Mouse (Mus musculus) cerebellum, adult 2 months (tissue): ENCODE data around the gene Enpp7. TPM values are rescaled to one million over a fixed set of nuclear protein-coding genes. Genes with fewer than 3 reads are reported as not detected.

ENCODE experiments used
- DNase-seq, 2 experiments: peaks; one replicate each; pipeline ENCODE4 v3.0.0; 2021
- H3K27ac ChIP-seq: fragments of 200-500 bp; 2 replicates; pipeline ENCODE4 v1.5.1; 2012; ENCODE audit warnings: low read length, control low read depth, inconsistent platforms; ENCODE audit not compliant: insufficient read depth
- H3K27me3 ChIP-seq: fragments of 200-500 bp; 2 replicates; pipeline ENCODE4 v1.6.1; 2012; ENCODE audit warnings: inconsistent platforms, mild to moderate bottlenecking, low read length, moderate library complexity; ENCODE audit not compliant: control insufficient read depth, insufficient read depth
- H3K4me1 ChIP-seq: fragments of 200-500 bp; 2 replicates; pipeline ENCODE4 v1.6.1; 2011; ENCODE audit warnings: low read length; ENCODE audit not compliant: control insufficient read depth, insufficient read depth
- H3K4me3 ChIP-seq: fragments of 200-500 bp; replicated peaks from 2 replicates; pipeline ENCODE3; 2011; ENCODE audit warnings: mild to moderate bottlenecking, low read depth, low read length, control low read depth; ENCODE audit not compliant: insufficient read depth
- CTCF ChIP-seq: fragments of 200-500 bp; IDR thresholded peaks from 2 replicates; pipeline ENCODE4 v1.5.1; 2011; ENCODE audit warnings: low read depth, mild to moderate bottlenecking, control low read depth, low read length, moderate library complexity, borderline replicate concordance; ENCODE audit not compliant: insufficient read depth
- POLR2A ChIP-seq: fragments of 200-500 bp; IDR thresholded peaks from 2 replicates; pipeline ENCODE4 v1.6.1; 2011; ENCODE audit warnings: low read length, control low read depth, borderline replicate concordance; ENCODE audit not compliant: insufficient read depth
- WGBS: fragments of 180-500 bp; shearing (Covaris S2); methylation state at CpG from one replicate; pipeline ENCODE4 v1.1.7; 2018; 5-methylcytosine and 5-hydroxymethylcytosine counted together
- polyA plus RNA-seq: library from polyadenylated mRNA; depleted of rRNA; stranded (reverse); fragments of >200 nt; gene quantifications from 2 replicates; pipeline ENCODE4 v1.2.3, GENCODE M21; 2012; rRNA removed

The Enpp7 gene
- polyA plus RNA-seq, result not detected in 2 replicates

- Histone ChIP-seq H3K27ac (no peak within 1 kb of the TSS), H3K4me1 (no peaks in the 10 kb centered on the region), H3K27me3 (no peaks in the 10 kb centered on the region), H3K4me3 (no peak within 1 kb of the TSS)
- no peak for DNase-seq
- TF ChIP-seq CTCF (no peak), POLR2A (no peak)
- 96% methylated on average over 10 of the region's 10 CpGs for WGBS
These were observed at the start of gene Enpp7 for GRCm38 (mm10) chr11:118987999-118988398. Gene Enpp7, plus strand, starts transcription at chr11:118988188.

GRCm38 (mm10) chr11:118939731-118940130 is 48.3 kb upstream of the Enpp7 start:
- peak in 1 of 2 experiments; percentile 38 for DNase-seq
- 64% methylated on average over 4 of the region's 4 CpGs for WGBS
- no peak for TF ChIP-seq CTCF
- no peak for TF ChIP-seq POLR2A
- H3K4me1 ChIP-seq, result peaks cover 32% of the 10 kb centered on the region
- no peak overlapping the region for H3K27ac ChIP-seq
- H3K4me3 ChIP-seq, result no peak overlapping the region
- no peaks in the 10 kb centered on the region for H3K27me3 ChIP-seq

GRCm38 (mm10) chr11:118940539-118940938 is 47.4 kb upstream of the Enpp7 start:
- TF ChIP-seq POLR2A (peak; percentile 23; the same call in 1 of the 2 replicates), CTCF (no peak)
- WGBS, result 4% methylated on average over 11 of the region's 11 CpGs
- H3K27me3 ChIP-seq, result no peaks in the 10 kb centered on the region
- H3K27ac ChIP-seq, result peak overlapping the region; percentile 10; the same call in 1 of the 2 replicates
- DNase-seq, result peak; percentile 98 to 99
- H3K4me3 ChIP-seq, result peak overlapping the region; percentile 1
- peaks cover 26% of the 10 kb centered on the region for H3K4me1 ChIP-seq

GRCm38 (mm10) chr11:118941268-118941667 is 46.7 kb upstream of the Enpp7 start:
- Histone ChIP-seq H3K4me1 (peaks cover 26% of the 10 kb centered on the region), H3K27me3 (no peaks in the 10 kb centered on the region), H3K4me3 (no peak overlapping the region), H3K27ac (no peak overlapping the region; the same call in 1 of the 2 replicates)
- WGBS, result 32% methylated on average over 5 of the region's 5 CpGs
- no peak for DNase-seq
- no peak for TF ChIP-seq CTCF
- no peak for TF ChIP-seq POLR2A

GRCm38 (mm10) chr11:118945868-118946267 is 42.1 kb upstream of the Enpp7 start:
- no peak overlapping the region for H3K27ac ChIP-seq
- TF ChIP-seq POLR2A, result no peak
- TF ChIP-seq CTCF, result no peak
- no peaks in the 10 kb centered on the region for H3K27me3 ChIP-seq
- no peak overlapping the region for H3K4me3 ChIP-seq
- DNase-seq, result no peak
- peaks cover 22% of the 10 kb centered on the region for H3K4me1 ChIP-seq
- WGBS, result 95% methylated on average over 8 of the region's 8 CpGs

GRCm38 (mm10) chr11:118955016-118955415 is 33.0 kb upstream of the Enpp7 start:
- H3K4me1 ChIP-seq, result peaks cover 34% of the 10 kb centered on the region
- no peak for TF ChIP-seq CTCF
- TF ChIP-seq POLR2A, result no peak
- H3K27me3 ChIP-seq, result no peaks in the 10 kb centered on the region
- WGBS, result 64% methylated on average over 6 of the region's 6 CpGs
- no peak for DNase-seq
- H3K27ac ChIP-seq, result no peak overlapping the region
- no peak overlapping the region for H3K4me3 ChIP-seq

- peak; percentile 89 to 91 for DNase-seq
- peaks cover 42% of the 10 kb centered on the region for H3K4me1 ChIP-seq
- no peak for TF ChIP-seq CTCF
- no peak for TF ChIP-seq POLR2A
- no peak overlapping the region for H3K4me3 ChIP-seq
- WGBS, result 3% methylated on average over 14 of the region's 14 CpGs
- H3K27ac ChIP-seq, result peak overlapping the region; percentile 41
- no peaks in the 10 kb centered on the region for H3K27me3 ChIP-seq
These were observed 30.9 kb upstream of the Enpp7 start for GRCm38 (mm10) chr11:118957070-118957471.

- H3K4me1 ChIP-seq, result peaks cover 63% of the 10 kb centered on the region
- 87% methylated on average over 3 of the region's 3 CpGs for WGBS
- H3K27ac ChIP-seq, result no peak overlapping the region
These were observed 27.3 kb upstream of the Enpp7 start for GRCm38 (mm10) chr11:118960649-118961048.

More at GRCm38 (mm10) chr11:118960649-118961048, 27.3 kb upstream of the Enpp7 start:
- DNase-seq, result no peak
- Histone ChIP-seq H3K27me3 (no peaks in the 10 kb centered on the region), H3K4me3 (no peak overlapping the region)
- TF ChIP-seq POLR2A (no peak), CTCF (no peak)
